Mouse (Mus musculus) thymus, adult 2 months (tissue): ENCODE results near the gene Srrd.

Source experiments
- CTCF ChIP-seq: fragments of 200-500 bp; IDR thresholded peaks from 2 replicates; pipeline ENCODE4 v1.5.1; 2012; ENCODE audit warnings: mild to moderate bottlenecking, control low read depth, low read length, moderate library complexity, borderline replicate concordance; ENCODE audit not compliant: control insufficient read depth, poor library complexity, insufficient read depth; ENCODE audit errors: extremely low read depth
- POLR2A ChIP-seq: fragments of 200-500 bp; IDR thresholded peaks from 2 replicates; pipeline ENCODE4 v1.6.1; 2012; ENCODE audit warnings: mild to moderate bottlenecking, low read length, control low read depth, moderate library complexity; ENCODE audit not compliant: control insufficient read depth, poor library complexity, insufficient read depth; ENCODE audit errors: extremely low read depth

GRCm38 (mm10) chr5:112327854-112328253 is 15.0 kb downstream of the Srrd start:
- no peak for TF ChIP-seq CTCF
- no peak for TF ChIP-seq POLR2A
